Mouse (Mus musculus): ENCODE measurements around the gene Notch1.

GRCm38 (mm10) chr2:26540721-26541120 lies 24.3 kb upstream of the Notch1 start:
- TF ChIP-seq CTCF (IDR thresholded peaks at IDR 0.05; ENCODE audit: low read depth, low read length): no peak
- no peak for TF ChIP-seq POLR2AphosphoS5 (IDR thresholded peaks at IDR 0.05; ENCODE audit: insufficient replicate concordance, low read depth, low read length)
- TF ChIP-seq GATA1 (IDR thresholded peaks at IDR 0.05; ENCODE audit: borderline replicate concordance, low read length): no peak
- no peak for TF ChIP-seq GATA2 (IDR thresholded peaks at IDR 0.05; ENCODE audit: borderline replicate concordance, low read depth, low read length)
